Mouse (Mus musculus): ENCODE data around the gene Apol7b.
"Not testable (repeated sequence)": the region's sequence is repeated elsewhere in the genome, so short reads cannot be mapped to it uniquely, and the experiment has no call there.

Apol7b gene

GRCm38 (mm10) chr15:77447392-77447791 is at the start of gene Apol7b:
TSS of gene Apol7b (minus strand) at chr15:77447492.
- DNase-seq = not testable (repeated sequence)

- not testable (repeated sequence) for DNase-seq
Observed at GRCm38 (mm10) chr15:77494694-77495093, 47.4 kb upstream of the Apol7b start.

GRCm38 (mm10) chr15:77493181-77493580 is 45.9 kb upstream of the Apol7b start:
- DNase-seq = not testable (repeated sequence)

- no peak for DNase-seq
Observed at GRCm38 (mm10) chr15:77482140-77482794, 35.0 kb upstream of the Apol7b start.

- DNase-seq = not testable (repeated sequence)
Observed at GRCm38 (mm10) chr15:77476693-77477092, 29.4 kb upstream of the Apol7b start, which contains the start of gene Apol10a. TSS of gene Apol10a (plus strand) at chr15:77477047.

- DNase-seq = not testable (repeated sequence)
Observed at GRCm38 (mm10) chr15:77474699-77475390, 27.6 kb upstream of the Apol7b start.

GRCm38 (mm10) chr15:77449927-77450326 is 2.6 kb upstream of the Apol7b start:
- DNase-seq = peak; percentile 4

GRCm38 (mm10) chr15:77445668-77446067 is 1.6 kb downstream of the Apol7b start:
- not testable (repeated sequence) for DNase-seq

- not testable (repeated sequence) for DNase-seq
Observed at GRCm38 (mm10) chr15:77444746-77445145, 2.5 kb downstream of the Apol7b start.

- not testable (repeated sequence) for DNase-seq
Observed at GRCm38 (mm10) chr15:77428690-77429448, 18.4 kb downstream of the Apol7b start.

- not testable (repeated sequence) for DNase-seq
Observed at GRCm38 (mm10) chr15:77422925-77423324, 24.4 kb downstream of the Apol7b start.

GRCm38 (mm10) chr15:77419657-77420056 is 27.6 kb downstream of the Apol7b start:
- not testable (repeated sequence) for DNase-seq

GRCm38 (mm10) chr15:77416655-77417333 is 30.5 kb downstream of the Apol7b start:
- not testable (repeated sequence) for DNase-seq

GRCm38 (mm10) chr15:77415653-77416052 is 31.6 kb downstream of the Apol7b start:
- not testable (repeated sequence) for DNase-seq

- DNase-seq = peak; percentile 12
Observed at GRCm38 (mm10) chr15:77412695-77413094, 34.6 kb downstream of the Apol7b start.

- DNase-seq = not testable (repeated sequence)
Observed at GRCm38 (mm10) chr15:77411035-77411434, 36.3 kb downstream of the Apol7b start, which contains the start of gene Apol9a. TSS of gene Apol9a (minus strand) at chr15:77411135.

GRCm38 (mm10) chr15:77406370-77406769 is 40.9 kb downstream of the Apol7b start:
- DNase-seq = not testable (repeated sequence)

- peak; percentile 50 for DNase-seq
Observed at GRCm38 (mm10) chr15:77399027-77399426, 48.3 kb downstream of the Apol7b start, which contains the start of gene Apol7a. TSS of gene Apol7a (minus strand) at chr15:77399110.

- not testable (repeated sequence) for DNase-seq
Observed at GRCm38 (mm10) chr15:77397450-77398132, 49.7 kb downstream of the Apol7b start.

- DNase-seq = not testable (repeated sequence)
Observed at GRCm38 (mm10) chr15:77393832-77394231, 53.5 kb downstream of the Apol7b start.

GRCm38 (mm10) chr15:77387462-77387861 is 59.8 kb downstream of the Apol7b start:
- no peak for DNase-seq
